Mouse (Mus musculus) MEL (cell line): Measurements from ENCODE around the gene Pigq. TPM values are rescaled to one million over a fixed set of nuclear protein-coding genes. Genes with fewer than 3 reads are reported as not detected.
A peak's percentile ranks its signal among the peaks of the same experiment; 100 is the strongest.

Source experiments
- DNase-seq: peaks from one replicate; pipeline ENCODE4 v3.0.0; 2011; ENCODE audit warnings: low read depth, low spot score
- H3K27ac ChIP-seq: 2 replicates; pipeline ENCODE4 v1.5.1; 2012; ENCODE audit warnings: low read depth, mild to moderate bottlenecking, control low read depth, low read length, moderate library complexity; ENCODE audit not compliant: control insufficient read depth
- H3K27me3 ChIP-seq, 2 experiments: fragments of 150-350 bp in 1 of 2; sonication (generic) in 1 of 2; 2 replicates each; pipeline ENCODE4 v1.6.1; 2012; ENCODE audit warnings: low read length in 2 of 2, mild to moderate bottlenecking in 2 of 2, improper control_type of control experiment in 1 of 2, moderate library complexity in 1 of 2; ENCODE audit not compliant: insufficient read depth in 2 of 2, control insufficient read depth in 1 of 2
- H3K36me3 ChIP-seq, 2 experiments: 2 replicates each; pipeline ENCODE4 v1.6.1; 2012 to 2014; ENCODE audit warnings: low read length in 2 of 2, improper control_type of control experiment in 1 of 2, inconsistent platforms in 1 of 2, mild to moderate bottlenecking in 1 of 2; ENCODE audit not compliant: insufficient read depth in 2 of 2, control insufficient read depth in 1 of 2
- H3K4me1 ChIP-seq, 2 experiments: fragments of 150-350 bp in 1 of 2; sonication (generic) in 1 of 2; 2 replicates each; pipeline ENCODE4 v1.6.1; 2012; ENCODE audit warnings: low read length in 2 of 2, improper control_type of control experiment in 1 of 2, mild to moderate bottlenecking in 1 of 2; ENCODE audit not compliant: insufficient read depth in 2 of 2, control insufficient read depth in 1 of 2
- H3K4me3 ChIP-seq, 2 experiments: fragments of 150-350 bp in 1 of 2; sonication (generic) in 1 of 2; 2 replicates each; pipeline ENCODE4 v1.5.1; 2012; ENCODE audit warnings: low read depth in 2 of 2, low read length in 2 of 2, mild to moderate bottlenecking in 2 of 2, moderate library complexity in 2 of 2, control low read depth in 1 of 2, improper control_type of control experiment in 1 of 2; ENCODE audit not compliant: control insufficient read depth in 1 of 2, insufficient read depth in 1 of 2
- H3K79me2 ChIP-seq: 2 replicates; pipeline ENCODE4 v1.6.1; 2012; ENCODE audit warnings: mild to moderate bottlenecking, low read length, moderate library complexity; ENCODE audit not compliant: control insufficient read depth, poor library complexity, insufficient read depth
- H3K9ac ChIP-seq: 2 replicates; pipeline ENCODE4 v1.6.1; 2012; ENCODE audit warnings: low read depth, mild to moderate bottlenecking, control low read depth, low read length, moderate library complexity; ENCODE audit not compliant: control insufficient read depth, poor library complexity, severe bottlenecking
- H3K9me3 ChIP-seq: fragments of 150-350 bp; sonication (generic); replicated peaks from 2 replicates; pipeline ENCODE4 v1.6.1; 2012; ENCODE audit warnings: mild to moderate bottlenecking, low read length, improper control_type of control experiment, moderate library complexity; ENCODE audit not compliant: insufficient read depth
- BHLHE40 ChIP-seq: IDR thresholded peaks from 2 replicates; pipeline ENCODE4 v1.6.1; 2012; ENCODE audit warnings: low read depth, mild to moderate bottlenecking, inconsistent platforms, low read length, improper control_type of control experiment, borderline replicate concordance
- CHD1 ChIP-seq: IDR thresholded peaks from 2 replicates; pipeline ENCODE4 v1.6.1; 2012; ENCODE audit warnings: low read depth, mild to moderate bottlenecking, inconsistent platforms, low read length, improper control_type of control experiment
- CHD2 ChIP-seq: IDR thresholded peaks from 2 replicates; pipeline ENCODE4 v1.6.1; 2011; ENCODE audit warnings: low read length, improper control_type of control experiment
- ELF1 ChIP-seq: IDR thresholded peaks from 2 replicates; pipeline ENCODE4 v1.6.1; 2014; ENCODE audit warnings: low read depth, mild to moderate bottlenecking, inconsistent platforms, low read length, improper control_type of control experiment, moderate library complexity
- ETS1 ChIP-seq: IDR thresholded peaks from 2 replicates; pipeline ENCODE4 v1.6.1; 2012; ENCODE audit warnings: low read depth, mild to moderate bottlenecking, inconsistent platforms, low read length, improper control_type of control experiment, moderate library complexity
- GABPA ChIP-seq: IDR thresholded peaks from 2 replicates; pipeline ENCODE4 v1.6.1; 2012; ENCODE audit warnings: low read depth, mild to moderate bottlenecking, inconsistent platforms, low read length, improper control_type of control experiment, moderate library complexity
- HCFC1 ChIP-seq: IDR thresholded peaks from 2 replicates; pipeline ENCODE4 v1.6.1; 2012; ENCODE audit warnings: low read depth, mild to moderate bottlenecking, inconsistent platforms, low read length, improper control_type of control experiment, moderate library complexity
- MAZ ChIP-seq: IDR thresholded peaks from 2 replicates; pipeline ENCODE4 v1.6.1; 2012; ENCODE audit warnings: low read depth, mild to moderate bottlenecking, inconsistent platforms, low read length, improper control_type of control experiment
- SIN3A ChIP-seq: IDR thresholded peaks from 2 replicates; pipeline ENCODE4 v1.6.1; 2012; ENCODE audit warnings: low read length, improper control_type of control experiment, inconsistent platforms
- TBP ChIP-seq: IDR thresholded peaks from 2 replicates; pipeline ENCODE4 v1.8.0; 2011; ENCODE audit warnings: low read depth, low read length, improper control_type of control experiment
- TCF12 ChIP-seq: IDR thresholded peaks from 2 replicates; pipeline ENCODE4 v1.6.1; 2014; ENCODE audit warnings: low read depth, mild to moderate bottlenecking, inconsistent platforms, low read length, improper control_type of control experiment, moderate library complexity
- UBTF ChIP-seq: IDR thresholded peaks from 2 replicates; pipeline ENCODE4 v1.6.1; 2012; ENCODE audit warnings: low read depth, mild to moderate bottlenecking, inconsistent platforms, low read length, improper control_type of control experiment, moderate library complexity, borderline replicate concordance; ENCODE audit not compliant: insufficient read depth
- ZKSCAN1 ChIP-seq: IDR thresholded peaks from 2 replicates; pipeline ENCODE4 v1.6.1; 2012; ENCODE audit warnings: low read depth, mild to moderate bottlenecking, inconsistent platforms, low read length, improper control_type of control experiment, moderate library complexity
- ZMIZ1 ChIP-seq: IDR thresholded peaks from 2 replicates; pipeline ENCODE4 v1.6.1; 2012; ENCODE audit warnings: low read depth, mild to moderate bottlenecking, inconsistent platforms, low read length, improper control_type of control experiment, moderate library complexity
- polyA plus RNA-seq, 2 experiments: library from polyadenylated mRNA; stranded (reverse) in 1 of 2; unstranded in 1 of 2; fragments of >175 nt in 1 of 2; fragments of >200 nt in 1 of 2; gene quantifications; 2 replicates each; pipeline versions ENCODE4 v1.2.1 to v1.2.4; 2012; ENCODE audit warnings: low replicate concordance in 2 of 2, low read depth in 1 of 2; ENCODE audit not compliant: insufficient read length in 2 of 2, insufficient read depth in 1 of 2, missing spikeins in 1 of 2
- total RNA-seq: library from RNA; depleted of rRNA; stranded (reverse); fragments of 300-350 nt; gene quantifications from 2 replicates; pipeline ENCODE4 v1.2.3, GENCODE M21; 2012

Gene Pigq
- total and polyA plus RNA-seq, 3 experiments, result 67.8 to 825 (median 193) TPM

DNA sequence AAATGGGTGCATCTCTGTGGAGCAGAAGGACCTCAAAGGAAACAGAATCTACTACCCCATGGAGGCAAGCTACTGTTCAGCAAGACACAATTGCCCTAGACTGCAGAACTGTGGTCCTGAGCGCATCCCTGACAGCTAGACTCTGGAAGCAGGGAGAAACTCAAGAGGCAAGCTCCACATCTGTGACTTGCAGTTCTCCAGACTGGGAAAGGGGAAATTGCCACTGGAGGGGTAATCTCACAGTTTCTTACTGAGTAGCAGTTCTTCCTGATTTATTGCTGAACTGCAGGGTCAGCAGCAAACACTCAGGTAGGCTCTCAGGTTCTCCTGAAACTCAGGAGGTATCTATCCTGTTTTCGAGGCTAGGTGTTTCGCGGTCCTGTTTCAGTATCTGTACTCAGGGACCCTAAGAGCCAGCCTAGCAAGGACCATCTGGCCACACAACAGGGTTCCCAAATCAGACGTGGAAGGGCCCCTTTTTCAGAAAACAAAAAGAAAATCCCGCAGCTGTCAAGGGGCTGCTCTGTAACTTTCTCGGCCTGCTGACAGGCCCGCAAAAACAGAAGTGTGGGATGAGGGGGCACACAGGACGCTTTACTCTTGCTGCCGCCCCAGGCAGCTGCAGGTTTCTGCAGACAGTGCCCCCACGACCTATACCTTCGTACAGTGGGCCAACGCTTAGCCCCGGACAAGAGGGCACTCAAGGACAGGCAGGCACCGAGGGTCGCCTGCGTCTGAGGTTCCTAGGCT, 40.0 kb upstream of the Pigq start:
- no peaks in the 10 kb centered on the region for H3K9me3 ChIP-seq
- H3K4me1 ChIP-seq, result peaks cover 5 to 16% of the 10 kb centered on the region in 2 experiments; a peak in 3 of 4 replicates
- H3K27ac ChIP-seq, result peak overlapping the region; percentile 40; the same call in 1 of the 2 replicates
- TF ChIP-seq MAZ, result no peak
- no peak for TF ChIP-seq ZKSCAN1
- TF ChIP-seq TBP, result no peak
- TF ChIP-seq ELF1, result no peak
- no peak for TF ChIP-seq CHD2
- TF ChIP-seq BHLHE40, result no peak
- TF ChIP-seq ZMIZ1, result no peak
- H3K4me3 ChIP-seq, result peak overlapping the region; percentile 63 to 69
- peak; percentile 69 for DNase-seq
- H3K79me2 ChIP-seq, result peaks cover 30% of the 10 kb centered on the region
- peaks cover 0 to 12% of the 10 kb centered on the region in 2 experiments; a peak in 2 of 4 replicates for H3K36me3 ChIP-seq
- H3K27me3 ChIP-seq, result no peaks in the 10 kb centered on the region
- peak overlapping the region; percentile 86 for H3K9ac ChIP-seq

DNA sequence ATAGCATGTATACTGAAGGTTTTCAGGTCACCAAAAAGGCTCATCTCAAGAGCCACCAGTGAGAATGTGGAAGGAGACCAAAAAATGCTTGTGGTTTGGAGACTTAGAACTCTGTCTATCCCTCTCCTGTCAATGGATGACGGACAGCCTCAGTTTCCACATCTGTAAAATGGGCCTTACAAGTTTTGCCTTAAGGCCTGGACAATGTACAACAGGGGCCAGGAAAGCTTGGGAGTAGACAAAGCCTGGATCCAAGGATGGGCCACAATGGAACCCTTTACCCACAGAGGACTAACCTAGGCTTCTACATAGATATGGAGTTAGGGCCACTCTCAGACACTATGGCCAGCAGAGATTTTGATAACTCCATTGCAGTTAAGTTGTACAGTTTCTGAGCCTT, 39.3 kb upstream of the Pigq start:
- H3K27ac ChIP-seq, result no peak overlapping the region
- H3K4me3 ChIP-seq, result peak overlapping the region in 1 of 2 experiments; percentile 63; a peak in 1 of 4 replicates
- peaks cover 0 to 13% of the 10 kb centered on the region in 2 experiments; a peak in 2 of 4 replicates for H3K36me3 ChIP-seq
- peaks cover 5 to 13% of the 10 kb centered on the region in 2 experiments; a peak in 3 of 4 replicates for H3K4me1 ChIP-seq
- no peak for DNase-seq
- H3K9ac ChIP-seq, result no peak overlapping the region
- peaks cover 32% of the 10 kb centered on the region for H3K79me2 ChIP-seq
- no peaks in the 10 kb centered on the region for H3K27me3 ChIP-seq
- TF ChIP-seq UBTF, result no peak
- TF ChIP-seq HCFC1, result peak; percentile 38; the same call in 1 of the 2 replicates
- no peak for TF ChIP-seq TCF12
- no peak for TF ChIP-seq SIN3A
- 0 out of 2 replicates have a peak, but pooled peaks have one; percentile 9 for TF ChIP-seq TBP
- no peak for TF ChIP-seq CHD1
- no peak for TF ChIP-seq ETS1
- no peak for TF ChIP-seq GABPA
- no peaks in the 10 kb centered on the region for H3K9me3 ChIP-seq
